Comparison of ENCODE assay signal across 10 mouse cellular contexts in the genomic region with DNA sequence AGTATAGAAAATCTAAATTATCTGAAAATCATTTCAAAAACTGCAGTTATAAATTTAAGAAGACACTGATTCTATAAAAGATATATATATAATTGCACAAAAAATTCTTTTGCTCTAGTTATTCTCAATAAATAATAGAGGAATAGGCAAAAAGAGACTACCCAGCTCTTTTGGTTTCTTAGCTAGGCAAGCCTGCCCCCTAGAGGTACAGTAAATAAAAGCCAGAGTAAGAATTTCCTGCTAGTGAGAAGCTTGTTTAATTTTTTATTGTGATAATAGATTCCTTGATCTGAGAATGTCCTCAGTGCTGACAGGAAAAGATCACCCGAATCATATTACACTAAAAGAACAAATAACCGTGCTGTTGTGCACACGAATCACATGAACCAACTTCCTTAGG. TPM values are rescaled to one million over a fixed set of nuclear protein-coding genes. Genes with fewer than 3 reads are reported as not detected.
DNase-seq lines count a peak whose midpoint lies in the region; ATAC-seq and TF ChIP-seq lines count a peak whose summit lies in the region.
"Had no signal": no experiment of that assay in that cellular context is flagged by ENCODE, and none has a peak within 500 bp of the region (broad histone marks: within the 10 kb centered on the region; RNA-seq: fewer than 3 reads in every experiment).

No protein-coding gene starts in this region.

- no peak overlapping the region for H3K9ac ChIP-seq in liver, postnatal 0 days (replicated peaks)
- H3K9ac ChIP-seq in liver, embryonic 11.5 days (ENCODE audit: low read depth, low read length) = no peak overlapping the region
- H3K9ac ChIP-seq in forebrain, embryonic 11.5 days (ENCODE audit: low read length) = no peak overlapping the region
- H3K9ac ChIP-seq: midbrain, embryonic 12.5 days had no signal

- H3K27me3 ChIP-seq in liver, postnatal 0 days (ENCODE audit: insufficient read depth, low read length) = 0 out of 2 replicates have a peak, but pooled peaks cover 2% of the 10 kb centered on the region
- peaks cover 8% of the 10 kb centered on the region for H3K27me3 ChIP-seq in liver, embryonic 11.5 days (replicated peaks; ENCODE audit: control insufficient read depth, insufficient read depth, low read length)
- H3K27me3 ChIP-seq in forebrain, embryonic 11.5 days (ENCODE audit: control insufficient read depth, insufficient read depth, low read length) = peaks cover 9% of the 10 kb centered on the region; the same call in 1 of the 2 replicates

- no peak for TF ChIP-seq EP300 in liver, postnatal 0 days (IDR thresholded peaks at IDR 0.05; ENCODE audit: low read depth)

- WGBS in liver, postnatal 0 days (ENCODE audit: insufficient replicate concordance) = 17% methylated on average over 3 of the region's 3 CpGs
- 27% methylated on average over 3 of the region's 3 CpGs for WGBS in liver, embryonic 11.5 days
- WGBS in forebrain, embryonic 11.5 days = 21% methylated on average over 3 of the region's 3 CpGs

- H3K4me1 ChIP-seq in liver, postnatal 0 days (ENCODE audit: insufficient read depth) = no peaks in the 10 kb centered on the region
- H3K4me1 ChIP-seq in liver, embryonic 11.5 days (replicated peaks; ENCODE audit: control insufficient read depth, insufficient read depth, low read length) = no peaks in the 10 kb centered on the region
- no peaks in the 10 kb centered on the region for H3K4me1 ChIP-seq in forebrain, embryonic 11.5 days (replicated peaks; ENCODE audit: control insufficient read depth, insufficient read depth, low read length)
- H3K4me1 ChIP-seq: midbrain, embryonic 12.5 days had no signal

- intact Hi-C loops in gastrocnemius, postnatal 14 days (cut with DNase I; ENCODE audit: low total_unique reads) = no loop called here
- intact Hi-C loops in left cerebral cortex, postnatal 25 days (cut with DNase I) = loop anchor here (5.0 kb wide), 2 partner anchors 310 to 455 kb away; no protein-coding TSS in a partner anchor

- no peak overlapping the region for H3K27ac ChIP-seq in liver, postnatal 0 days (ENCODE audit: low read depth)
- H3K27ac ChIP-seq in liver, embryonic 11.5 days (ENCODE audit: low read depth, low read length) = no peak overlapping the region
- no peak overlapping the region for H3K27ac ChIP-seq in forebrain, embryonic 11.5 days (ENCODE audit: low read depth, low read length)
- H3K27ac ChIP-seq: midbrain, embryonic 12.5 days had no signal

- DNase-seq in gastrocnemius, adult 18-20 months (ENCODE audit: low spot score) = peak; percentile 6
- no peak for DNase-seq in gastrocnemius, postnatal 14 days
- no peak for DNase-seq in liver, postnatal 0 days
- no peak for DNase-seq in liver, embryonic 11.5 days (ENCODE audit: low spot score)
- peak; percentile 12 for DNase-seq in MN1 (ENCODE audit: low spot score)
- DNase-seq in left cerebral cortex, postnatal 25 days (ENCODE audit: low spot score in 2 of 2) = peak; percentile 36 to 47
- no peak for DNase-seq in forebrain, embryonic 11.5 days (ENCODE audit: low spot score)

- no peak for ATAC-seq in liver, postnatal 0 days
- ATAC-seq in liver, embryonic 11.5 days (replicated peaks; ENCODE audit: low FRiP score) = no peak
- ATAC-seq in forebrain, embryonic 11.5 days (replicated peaks; ENCODE audit: low FRiP score) = no peak
- no peak for ATAC-seq in granulocyte monocyte progenitor cell, adult 5-6 weeks (replicated peaks; ENCODE audit: poor library complexity, severe bottlenecking)

- TF ChIP-seq CTCF in liver, postnatal 0 days (IDR thresholded peaks at IDR 0.05; ENCODE audit: low read depth) = peak; percentile 45

- no peaks in the 10 kb centered on the region for H3K9me3 ChIP-seq in liver, postnatal 0 days (ENCODE audit: low read length)
- H3K9me3 ChIP-seq in liver, embryonic 11.5 days (ENCODE audit: control insufficient read depth, low read length) = no peaks in the 10 kb centered on the region
- H3K9me3 ChIP-seq in forebrain, embryonic 11.5 days (ENCODE audit: control insufficient read depth, low read length) = no peaks in the 10 kb centered on the region
- H3K9me3 ChIP-seq: midbrain, embryonic 12.5 days had no signal

- no peak overlapping the region for H3K4me3 ChIP-seq in liver, postnatal 0 days (ENCODE audit: low read depth, low read length)
- no peak overlapping the region for H3K4me3 ChIP-seq in liver, embryonic 11.5 days (ENCODE audit: low read depth, low read length)
- no peak overlapping the region for H3K4me3 ChIP-seq in forebrain, embryonic 11.5 days (ENCODE audit: low read depth, low read length)
- H3K4me3 ChIP-seq: erythroblast, embryonic 14.5 days; midbrain, embryonic 12.5 days had no signal

- H3K36me3 ChIP-seq in liver, postnatal 0 days (replicated peaks; ENCODE audit: insufficient read depth, low read length) = no peaks in the 10 kb centered on the region
- H3K36me3 ChIP-seq in liver, embryonic 11.5 days (ENCODE audit: control insufficient read depth, insufficient read depth, low read length) = no peaks in the 10 kb centered on the region
- no peaks in the 10 kb centered on the region for H3K36me3 ChIP-seq in forebrain, embryonic 11.5 days (ENCODE audit: control insufficient read depth, insufficient read depth, low read length)
- H3K36me3 ChIP-seq: midbrain, embryonic 12.5 days had no signal

- no peak overlapping the region for H3K4me2 ChIP-seq in liver, postnatal 0 days (ENCODE audit: low read depth, low read length)
- H3K4me2 ChIP-seq in liver, embryonic 11.5 days = no peak overlapping the region
- no peak overlapping the region for H3K4me2 ChIP-seq in forebrain, embryonic 11.5 days (ENCODE audit: low read depth, low read length, severe bottlenecking)
- H3K4me2 ChIP-seq: midbrain, embryonic 12.5 days had no signal

RNA-seq across cellular contexts. Expression of a gene that starts 43.8 kb away (rescaled TPM):
- 10 to 100 TPM; 16.9 to 20.3 TPM for total RNA-seq in gastrocnemius, adult 18-20 months (2021)
- 10 to 100 TPM; 19.0 to 19.2 TPM for total RNA-seq in gastrocnemius, postnatal 14 days (2021)
- 5.8 and 6.8 TPM in 2 replicates for polyA plus RNA-seq in liver, postnatal 0 days (2015; fragmentation: Nextera tagmentation; extraction: Ambion mirVana)
- 37.7 and 38.7 TPM in 2 replicates for polyA plus RNA-seq in liver, embryonic 11.5 days (2014; fragmentation: Nextera tagmentation; extraction: Ambion mirVana)
- 10 to 100 TPM; 46.8 to 53.5 TPM for total RNA-seq in left cerebral cortex, postnatal 25 days (2021)
- 39.9 and 48.7 TPM in 2 replicates for polyA plus RNA-seq in forebrain, embryonic 11.5 days (2014; fragmentation: Nextera tagmentation; extraction: Ambion mirVana)
- total RNA-seq in granulocyte monocyte progenitor cell, adult 5-6 weeks (2014; fragmentation: Nextera tagmentation) = 43.0 and 49.3 TPM in 2 replicates
- total RNA-seq in granulocyte monocyte progenitor cell, adult 5-6 weeks (2017) = 100 and 111 TPM in 2 replicates

Comparison
In these comparisons a context has a peak if more than half of its experiments do, and no peak if none do; other contexts are left out.
1. DNase-seq: peak in gastrocnemius, adult 18-20 months (single experiment), MN1 (single experiment) and left cerebral cortex, postnatal 25 days (2 of 2); none in gastrocnemius, postnatal 14 days (single experiment), liver, postnatal 0 days (single experiment), liver, embryonic 11.5 days (single experiment) and forebrain, embryonic 11.5 days (single experiment).